Mouse (Mus musculus): ENCODE measurements around the gene Itln1.
A peak's percentile ranks its signal among the peaks of the same experiment; 100 is the strongest.

Itln1 gene

DNA sequence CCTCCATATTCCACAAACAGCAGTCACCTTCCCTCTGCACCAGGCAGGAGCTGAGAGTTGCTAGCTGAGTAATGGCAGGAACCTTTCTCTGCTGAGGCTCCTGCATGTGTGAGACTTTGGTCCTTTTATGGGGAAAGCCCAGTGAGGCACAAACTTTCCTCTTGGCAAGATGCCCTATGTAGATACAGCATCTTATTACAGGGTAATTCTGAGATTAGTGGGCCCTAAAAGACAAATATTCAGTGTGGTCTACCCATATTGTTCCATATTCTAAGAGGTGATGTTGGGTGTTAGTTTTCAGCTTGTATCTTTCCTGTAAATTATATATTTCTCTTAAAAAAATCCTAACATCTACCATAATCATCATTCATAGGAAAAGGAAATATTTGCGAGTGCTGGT lies at the start of gene Itln1:
Itln1 (minus strand) TSS at position 101 of the 400 bp plus-strand sequence.
- DNase-seq (ENCODE audit: low spot score in 2 of 2) = no peak

DNA sequence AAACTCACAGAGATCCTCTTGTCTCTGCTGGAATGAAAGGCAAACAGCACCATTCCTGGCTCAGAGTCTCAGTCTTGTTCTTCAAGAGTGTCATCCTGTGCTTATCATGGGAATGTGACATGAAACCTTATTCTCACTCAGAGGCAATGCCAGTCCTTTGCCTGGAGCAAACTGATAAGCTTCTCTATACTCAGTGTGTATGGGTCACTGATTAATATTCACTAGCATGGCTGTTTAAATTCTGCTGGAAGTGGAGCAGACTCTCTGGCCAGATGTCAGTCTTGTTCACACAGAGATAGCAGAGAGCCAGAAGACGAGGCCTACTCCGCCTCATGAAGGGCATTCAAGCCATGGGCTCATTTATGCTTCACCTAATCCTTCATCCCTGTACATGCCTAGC lies 49.5 kb upstream of the Itln1 start:
- no peak for DNase-seq (ENCODE audit: low spot score in 2 of 2)

DNA sequence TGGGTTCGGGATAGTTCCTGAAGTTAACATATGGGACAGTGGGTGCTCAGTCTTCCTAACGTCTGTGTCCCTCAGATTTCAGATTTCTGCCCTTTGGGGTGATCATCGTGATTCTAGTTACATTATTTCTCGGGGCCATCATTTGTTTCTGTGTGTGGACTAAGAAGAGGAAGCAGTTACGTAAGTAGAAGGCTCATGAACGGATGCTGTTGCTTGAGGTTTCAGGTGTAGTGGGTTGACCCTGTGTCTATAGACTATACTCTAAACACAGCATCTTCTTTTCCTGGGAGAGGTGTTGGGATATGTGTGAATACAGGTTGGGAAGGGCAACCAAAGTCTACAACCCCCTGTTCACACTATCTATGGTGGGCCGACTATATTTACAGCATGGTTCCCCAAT lies 42.1 kb upstream of the Itln1 start:
- DNase-seq (ENCODE audit: low spot score in 2 of 2) = no peak

DNA sequence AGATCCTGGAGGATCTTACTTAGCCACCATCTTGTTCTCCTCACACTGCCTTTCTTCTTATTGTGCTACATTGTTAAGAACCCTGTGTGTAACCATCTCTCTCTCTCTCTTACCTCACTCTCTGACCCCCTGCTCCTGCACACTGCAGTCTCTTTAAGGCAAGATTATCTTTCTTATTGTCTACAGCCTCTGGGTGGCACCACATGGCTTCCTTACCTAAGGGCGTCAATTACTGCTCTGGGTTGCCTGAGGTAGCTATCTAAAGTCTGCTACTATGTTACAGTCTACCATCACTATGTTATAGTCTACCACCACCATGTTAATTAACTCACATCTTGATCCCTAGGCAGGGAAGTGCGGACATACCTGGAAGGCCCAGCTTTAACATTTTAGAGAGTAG lies 33.3 kb upstream of the Itln1 start:
- no peak for DNase-seq (ENCODE audit: low spot score in 2 of 2)

DNA sequence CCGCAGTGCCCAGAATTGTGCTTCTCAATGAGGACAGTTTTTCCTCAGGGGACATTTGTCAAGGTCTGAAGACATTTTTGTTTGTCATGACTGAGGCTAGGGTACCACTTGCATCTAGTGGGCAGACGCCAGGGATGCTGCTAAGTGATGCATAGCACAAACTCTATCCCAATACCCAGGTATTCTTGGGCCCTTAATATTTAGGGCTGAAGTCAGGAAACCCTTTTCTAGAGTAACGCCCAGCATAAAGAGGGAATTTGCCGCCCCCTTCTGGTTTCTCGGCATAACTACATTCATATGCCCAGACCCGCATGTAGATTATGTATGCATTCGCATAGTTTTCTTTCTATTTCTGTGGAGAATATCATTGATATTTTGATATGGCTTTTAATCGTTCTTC lies 31.7 kb upstream of the Itln1 start:
- peak; percentile 29 to 47 for DNase-seq (ENCODE audit: low spot score in 2 of 2)

DNA sequence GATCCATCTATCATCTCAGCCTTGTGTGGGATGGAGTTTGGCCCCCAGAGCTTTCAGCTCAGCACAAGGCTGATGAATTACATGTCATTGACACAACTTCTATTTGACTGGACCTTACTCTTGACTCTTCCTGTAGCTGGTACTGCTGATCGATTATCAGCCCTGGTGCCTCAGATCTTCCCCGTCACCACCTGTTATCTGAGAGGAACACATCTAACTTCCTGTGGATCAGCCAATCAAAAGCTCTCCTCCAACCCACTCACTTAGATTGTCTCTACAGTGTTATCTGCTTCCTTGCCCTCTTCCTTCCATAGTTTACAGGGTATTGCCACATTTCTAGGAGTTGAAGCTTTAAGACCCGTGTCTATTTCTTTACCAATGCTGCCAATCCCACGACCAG lies 30.8 kb upstream of the Itln1 start:
- DNase-seq (ENCODE audit: low spot score in 2 of 2) = no peak

DNA sequence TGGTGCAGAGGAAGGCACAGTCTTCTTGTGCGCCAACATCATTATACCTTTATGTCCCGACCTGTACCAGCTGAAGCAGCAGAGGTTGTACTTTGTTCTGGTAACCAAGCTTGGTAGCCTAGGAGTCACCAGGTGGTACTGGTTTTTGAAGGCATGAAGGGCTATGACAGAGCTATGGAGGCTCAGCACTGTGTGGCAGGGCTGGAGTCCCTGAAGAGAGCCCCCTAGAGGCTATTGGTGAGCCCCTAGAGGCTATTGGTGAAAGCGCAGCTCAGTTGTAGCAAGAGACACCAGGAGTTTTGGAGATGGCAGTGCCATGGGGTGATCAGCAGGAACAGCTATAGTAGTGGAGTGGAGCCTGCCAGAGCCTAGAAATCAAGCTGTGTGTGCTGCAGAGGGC lies 29.2 kb upstream of the Itln1 start:
- DNase-seq (ENCODE audit: low spot score in 2 of 2) = no peak

DNA sequence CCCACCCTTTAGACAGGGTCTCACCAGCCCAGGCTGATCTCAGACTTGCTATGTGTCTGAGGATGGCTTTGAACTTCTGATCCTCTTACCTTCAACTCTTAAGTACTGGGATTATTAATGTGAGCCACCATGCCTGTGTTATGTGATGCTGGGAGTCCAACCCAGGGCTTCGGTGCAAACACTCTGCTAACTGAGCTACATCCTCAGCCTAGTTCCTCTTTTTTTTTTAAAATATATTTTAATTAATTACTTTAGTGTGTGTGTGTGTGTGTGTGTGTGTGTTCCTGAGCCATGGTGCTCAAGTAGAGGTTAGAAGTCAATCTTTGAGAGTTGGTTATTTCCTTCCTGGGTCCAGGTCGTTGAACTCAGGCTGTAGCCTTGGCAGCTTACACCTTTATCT lies 27.9 kb upstream of the Itln1 start:
- no peak for DNase-seq (ENCODE audit: low spot score in 2 of 2)

DNA sequence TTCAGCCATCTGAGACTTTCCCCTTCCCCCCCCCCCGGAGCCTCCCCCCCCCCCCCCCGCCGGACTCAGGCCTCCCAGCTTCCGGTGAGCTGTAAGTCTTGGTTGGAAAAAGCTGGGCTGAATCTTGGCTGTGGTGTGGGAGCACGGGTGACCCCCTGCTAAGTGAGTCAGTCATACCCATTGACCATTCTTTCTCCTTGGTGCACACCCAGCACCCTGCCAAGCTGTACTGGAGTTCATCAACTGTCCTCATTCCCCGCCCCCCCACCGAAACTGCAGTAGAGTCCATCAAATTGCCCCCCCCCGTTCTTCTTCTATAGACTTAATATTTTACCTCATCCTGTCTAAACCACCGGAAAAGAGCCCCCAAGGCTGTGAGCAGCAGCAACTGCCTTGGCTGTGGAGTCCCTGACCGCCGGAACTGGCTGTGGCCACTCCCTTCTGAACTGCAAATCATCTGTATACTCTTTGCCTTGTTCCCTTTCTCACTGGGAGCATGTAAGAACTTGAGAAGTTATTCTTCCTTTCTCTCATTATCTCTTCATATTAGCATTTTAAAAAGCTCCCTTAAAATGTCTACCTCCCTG lies 26.6 kb upstream of the Itln1 start:
- no peak for DNase-seq (ENCODE audit: low spot score in 2 of 2)

DNA sequence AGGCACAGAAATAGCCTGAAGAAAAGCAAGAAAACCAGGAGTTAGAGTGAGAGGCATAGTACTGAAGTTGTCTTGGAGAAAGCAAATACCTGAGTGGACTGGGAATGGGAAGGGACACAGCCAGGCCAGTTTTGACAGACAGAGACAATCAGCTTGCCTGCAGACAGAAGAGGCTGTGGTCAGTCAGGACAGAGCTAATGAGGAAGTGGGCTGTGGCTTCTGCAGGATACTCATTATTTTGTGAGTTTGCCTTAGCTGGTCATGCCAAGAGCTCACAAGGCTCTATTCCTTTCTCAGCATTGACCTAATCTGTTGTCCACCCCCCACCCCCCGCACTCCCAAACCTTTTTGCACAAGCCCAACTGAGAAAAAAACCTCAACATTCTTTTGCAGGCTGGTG lies 26.1 kb upstream of the Itln1 start:
- no peak for DNase-seq (ENCODE audit: low spot score in 2 of 2)

DNA sequence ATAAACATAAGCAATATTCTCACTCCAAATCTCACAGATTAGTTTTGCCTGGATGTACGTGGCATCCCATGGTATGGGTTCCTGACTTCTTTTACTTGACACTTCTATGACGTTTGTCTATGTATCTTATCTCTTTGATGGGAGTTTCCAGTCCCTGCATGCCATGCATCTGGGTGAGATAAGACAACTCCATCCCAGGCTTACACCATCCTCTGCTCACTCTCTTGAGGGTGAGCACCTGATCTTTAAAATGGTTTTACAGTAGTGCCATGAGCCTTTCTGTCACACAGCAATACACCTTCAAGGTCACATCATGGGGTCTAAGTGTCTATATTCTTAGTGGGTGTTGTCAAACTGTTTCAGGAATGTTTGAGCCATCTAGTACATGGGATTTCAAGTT lies 25.2 kb upstream of the Itln1 start:
- no peak for DNase-seq (ENCODE audit: low spot score in 2 of 2)

DNA sequence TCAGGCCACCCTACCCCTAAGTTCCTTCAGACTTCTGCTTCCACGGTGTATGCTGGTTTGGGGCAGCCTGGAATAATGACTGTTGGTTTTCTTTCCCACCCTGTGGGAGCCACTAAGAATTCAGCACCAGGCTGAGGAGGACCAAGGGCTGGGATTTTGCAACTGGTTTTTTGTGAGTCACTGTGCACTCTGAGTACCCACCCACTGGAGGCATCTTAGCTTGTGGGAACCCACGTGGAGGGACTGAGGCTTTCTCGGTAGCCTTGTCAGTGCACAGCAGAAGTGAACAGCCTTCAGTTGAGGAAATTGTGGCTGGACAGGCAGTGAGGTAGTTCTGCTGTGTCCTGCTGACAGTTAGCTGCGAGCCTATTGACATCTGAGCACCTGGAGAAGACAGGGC lies 23.8 kb upstream of the Itln1 start, which contains the start of gene Cd244a:
Cd244a (plus strand) TSS at position 296 of the 400 bp plus-strand sequence.
- no peak for DNase-seq (ENCODE audit: low spot score in 2 of 2)

DNA sequence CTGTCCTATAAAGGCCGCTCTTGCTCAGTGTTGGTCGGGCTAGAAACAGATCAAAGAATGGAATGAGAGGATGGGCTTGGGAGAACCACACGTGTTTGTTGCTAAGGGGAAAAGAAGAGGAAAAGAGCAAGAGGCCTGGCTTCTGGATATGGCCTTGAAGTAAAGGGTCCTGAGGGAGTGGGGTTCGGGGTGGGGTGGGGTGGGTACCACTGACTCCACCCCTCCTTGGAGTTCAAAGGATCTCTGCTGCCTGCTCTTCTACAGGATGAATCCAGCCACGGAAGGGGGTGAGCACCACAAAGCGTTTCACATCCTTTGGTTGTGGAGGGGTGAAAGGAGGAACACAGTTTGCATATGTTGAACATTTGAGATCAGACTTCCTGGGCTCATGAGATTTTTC lies 23.3 kb upstream of the Itln1 start:
- no peak for DNase-seq (ENCODE audit: low spot score in 2 of 2)

DNA sequence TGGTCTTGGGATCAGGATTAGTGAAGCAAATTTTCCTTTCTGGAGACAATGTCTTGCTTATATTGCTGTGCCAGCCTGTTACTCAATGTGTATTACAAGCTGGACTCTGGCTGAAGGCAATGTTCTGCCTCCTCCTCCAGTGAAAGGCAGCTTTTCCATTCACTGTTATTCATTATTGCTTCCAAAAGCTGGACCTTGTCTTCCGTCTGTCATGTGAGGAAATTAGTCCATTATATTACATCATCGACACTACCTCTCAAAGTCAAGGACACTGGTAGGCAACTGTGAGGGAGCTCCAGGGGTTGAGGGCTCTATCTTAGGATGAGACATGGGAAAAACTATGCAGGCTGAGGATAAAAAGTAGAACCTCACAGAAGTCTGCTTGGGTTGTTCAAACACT lies 21.3 kb upstream of the Itln1 start:
- no peak for DNase-seq (ENCODE audit: low spot score in 2 of 2)

DNA sequence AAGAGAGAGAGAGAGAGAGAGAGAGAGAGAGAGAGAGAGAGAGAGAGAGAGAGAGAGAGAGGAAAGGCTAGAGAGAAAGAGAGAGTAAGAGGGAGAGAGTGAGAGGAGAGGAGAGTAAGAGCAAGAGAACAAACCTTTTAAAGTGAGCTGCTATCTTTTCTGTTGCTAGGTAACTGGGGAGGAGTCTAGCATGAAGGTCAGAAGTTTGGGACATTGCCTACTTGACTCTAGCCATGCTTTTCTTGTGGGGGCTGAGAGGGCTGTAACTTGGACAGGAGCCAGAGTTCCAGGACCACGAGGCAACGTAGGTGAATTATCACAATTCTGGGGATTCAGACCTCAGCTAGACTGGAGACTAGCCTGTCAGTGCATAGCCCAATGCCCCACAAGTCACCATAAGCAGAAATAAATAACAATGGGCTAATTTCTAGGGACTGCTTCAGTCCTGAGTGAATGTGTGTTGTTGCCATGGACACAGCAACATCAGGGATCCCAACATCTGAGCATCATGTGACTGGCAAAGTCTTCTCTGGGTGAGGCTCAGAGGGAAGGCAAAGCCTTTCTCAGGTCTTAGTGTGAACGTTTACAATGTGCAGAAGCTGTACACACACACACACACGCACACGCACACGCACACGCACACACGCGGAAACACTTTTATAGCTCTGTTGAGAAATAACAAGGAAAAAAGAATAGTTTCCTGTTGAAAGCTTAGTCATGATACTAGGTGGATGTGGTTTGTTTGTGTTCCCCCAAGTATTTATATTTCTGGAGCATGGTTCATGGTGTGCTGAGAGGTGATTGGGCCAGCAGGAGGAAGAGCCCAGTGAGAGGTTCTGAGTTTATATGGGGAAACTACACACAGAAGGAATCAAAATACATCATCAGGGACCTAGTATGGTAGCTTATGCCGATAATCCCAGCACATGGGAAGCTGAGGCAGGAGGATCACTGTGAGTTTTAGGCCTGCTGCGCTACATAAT lies 18.6 kb upstream of the Itln1 start:
- no peak for DNase-seq (ENCODE audit: low spot score in 2 of 2)

DNA sequence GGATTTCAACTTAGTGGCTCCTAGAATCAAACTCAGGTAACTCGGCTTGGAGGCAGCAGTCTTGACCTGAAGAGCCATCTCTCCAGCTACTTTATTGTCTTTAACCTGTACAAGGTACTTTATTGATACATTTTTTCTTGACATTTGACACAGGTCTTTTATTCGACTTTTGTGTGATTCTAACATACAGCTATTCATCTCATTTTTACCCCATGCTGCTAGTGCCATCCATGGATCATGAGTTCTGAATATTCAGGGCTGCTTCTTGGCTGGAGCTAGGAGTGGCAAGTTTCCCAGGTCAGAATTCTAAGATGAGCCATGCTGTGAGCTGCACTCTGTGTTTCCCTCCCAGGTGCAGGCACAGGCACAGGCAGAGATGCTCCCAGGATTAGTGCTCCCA lies 17.1 kb upstream of the Itln1 start:
- DNase-seq (ENCODE audit: low spot score in 2 of 2) = no peak

DNA sequence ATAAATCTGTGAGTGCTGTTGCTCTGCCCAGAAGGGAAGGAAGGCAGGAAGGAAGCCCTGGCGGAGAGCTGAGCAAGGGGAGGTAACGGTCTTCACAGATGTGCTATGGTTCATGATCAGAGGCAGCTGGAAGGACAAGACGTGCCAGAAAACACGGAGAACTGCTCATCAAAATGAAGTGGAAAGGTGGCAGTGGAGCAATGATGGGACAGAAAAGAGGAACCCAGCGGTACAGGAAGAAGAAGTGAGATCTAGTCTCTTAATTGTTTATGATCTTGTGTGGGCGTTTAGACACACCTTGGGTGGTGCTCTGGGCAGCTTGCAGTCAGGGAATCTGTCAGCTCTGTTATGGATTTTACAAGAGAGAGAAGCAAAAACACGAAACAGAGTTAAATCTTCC lies 16.2 kb upstream of the Itln1 start:
- no peak for DNase-seq (ENCODE audit: low spot score in 2 of 2)

DNA sequence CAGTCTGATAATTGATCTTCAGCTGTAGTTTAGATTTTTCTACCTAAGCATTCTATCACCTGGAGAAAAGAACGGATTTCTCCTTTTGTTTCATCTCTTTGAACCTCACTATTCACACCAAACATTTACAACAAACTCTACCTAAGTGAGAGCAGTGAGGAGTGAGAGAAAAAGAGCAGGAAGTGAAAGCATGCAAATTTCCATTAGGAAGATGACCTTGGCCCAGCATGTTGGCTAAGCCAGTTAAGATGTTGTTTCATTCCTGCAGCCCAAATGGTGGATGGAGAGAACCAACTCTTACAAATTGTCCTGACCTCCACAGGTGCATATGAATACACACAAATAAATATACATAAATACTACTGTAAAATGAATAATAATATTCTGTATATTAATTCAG lies 5.6 kb upstream of the Itln1 start:
- no peak for DNase-seq (ENCODE audit: low spot score in 2 of 2)

DNA sequence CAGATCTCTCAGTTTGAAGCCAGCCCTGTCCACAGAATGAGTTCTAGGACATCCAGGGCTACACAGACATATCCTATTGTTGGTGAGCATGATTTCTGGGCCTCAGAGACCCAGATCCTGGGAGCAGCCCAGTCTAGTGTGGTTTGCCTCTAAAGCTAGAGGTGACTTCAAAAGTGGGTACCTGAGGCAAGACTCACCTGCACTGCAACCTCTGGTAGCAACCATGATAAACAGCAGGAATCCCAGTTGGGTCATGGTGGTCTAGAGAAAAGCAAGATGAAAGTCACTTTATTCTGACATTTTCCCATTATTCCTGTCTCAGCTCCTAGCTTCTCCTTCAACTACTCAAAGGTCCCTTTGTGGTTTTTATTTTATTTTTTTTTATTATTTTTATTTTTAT lies 537 bp downstream of the Itln1 start:
- DNase-seq (ENCODE audit: low spot score in 2 of 2) = no peak

DNA sequence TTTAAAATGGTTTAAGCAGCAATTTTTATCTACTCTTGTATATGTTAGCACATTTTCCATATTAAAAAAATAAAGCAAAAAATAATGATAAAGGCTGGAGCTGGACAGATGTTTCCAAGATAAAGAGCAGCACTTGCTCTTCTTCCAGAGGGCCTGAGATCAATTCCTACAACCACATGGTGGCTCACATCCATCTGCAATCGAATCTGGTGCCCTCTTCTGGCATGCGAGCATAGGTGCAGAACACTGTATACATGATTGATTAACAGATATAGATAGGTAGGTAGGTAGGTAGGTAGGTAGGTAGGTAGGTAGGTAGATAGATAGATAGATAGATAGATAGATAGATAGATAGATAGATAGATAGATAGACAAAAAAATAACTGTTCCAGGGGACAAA lies 2.3 kb downstream of the Itln1 start:
- DNase-seq (ENCODE audit: low spot score in 2 of 2) = no peak

DNA sequence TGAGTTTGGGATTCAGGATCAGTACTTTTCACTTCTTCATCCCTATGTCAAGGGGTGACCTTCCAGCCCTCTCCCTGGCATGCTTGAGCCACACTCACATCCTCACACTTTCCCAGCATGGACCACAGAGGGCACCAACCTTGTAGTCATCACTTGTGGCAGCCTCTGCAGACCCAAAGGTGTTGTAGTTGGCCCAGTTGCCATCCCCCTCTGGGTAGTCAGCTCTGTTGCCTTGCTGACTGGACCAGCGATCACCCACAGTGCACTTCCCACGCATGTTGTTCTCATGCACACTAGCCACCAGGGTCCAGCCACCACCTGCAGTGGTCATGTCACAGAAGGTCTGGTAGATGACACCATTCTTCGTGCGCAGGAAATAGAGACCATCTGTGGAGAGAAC lies 3.7 kb downstream of the Itln1 start:
- no peak for DNase-seq (ENCODE audit: low spot score in 2 of 2)

DNA sequence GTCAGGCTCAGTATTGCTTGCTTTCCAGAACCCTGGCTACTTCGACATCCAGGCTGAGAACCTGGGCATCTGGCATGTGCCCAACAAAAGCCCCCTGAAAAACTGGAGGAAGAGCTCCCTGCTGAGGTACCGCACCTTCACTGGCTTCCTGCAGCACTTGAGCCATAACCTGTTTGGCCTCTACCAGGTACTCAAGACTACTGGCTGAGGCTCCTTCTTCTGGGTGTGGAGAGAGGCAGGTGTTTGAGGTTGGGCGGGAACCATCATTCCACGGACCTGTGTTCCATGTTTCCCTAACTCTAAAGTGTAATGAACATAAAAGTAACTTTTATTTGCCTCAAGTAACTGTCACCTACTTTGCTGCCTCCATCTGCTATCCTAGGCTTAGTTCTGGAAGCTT lies 19.5 kb downstream of the Itln1 start:
- no peak for DNase-seq (ENCODE audit: low spot score in 2 of 2)

DNA sequence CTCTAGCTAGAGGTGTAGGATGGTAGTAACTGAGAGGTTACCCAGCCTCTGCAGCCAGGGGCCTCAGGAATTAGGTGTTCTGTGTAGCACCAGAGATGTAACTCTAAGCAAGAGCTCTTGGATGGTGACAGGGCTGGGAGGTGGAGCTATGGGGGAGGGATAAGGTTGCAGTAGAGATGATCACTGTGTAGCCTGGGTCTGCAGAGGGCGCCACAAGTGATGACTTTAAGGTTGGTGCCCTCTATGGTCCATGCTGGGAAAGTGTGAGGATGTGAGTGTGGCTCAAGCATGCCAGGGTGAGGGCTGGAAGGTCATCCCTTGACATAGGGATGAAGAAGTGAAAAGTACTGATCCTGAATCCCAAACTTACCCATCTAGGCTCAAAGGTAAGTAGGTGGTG lies 20.1 kb downstream of the Itln1 start:
- no peak for DNase-seq (ENCODE audit: low spot score in 2 of 2)
